In the genomic region with DNA sequence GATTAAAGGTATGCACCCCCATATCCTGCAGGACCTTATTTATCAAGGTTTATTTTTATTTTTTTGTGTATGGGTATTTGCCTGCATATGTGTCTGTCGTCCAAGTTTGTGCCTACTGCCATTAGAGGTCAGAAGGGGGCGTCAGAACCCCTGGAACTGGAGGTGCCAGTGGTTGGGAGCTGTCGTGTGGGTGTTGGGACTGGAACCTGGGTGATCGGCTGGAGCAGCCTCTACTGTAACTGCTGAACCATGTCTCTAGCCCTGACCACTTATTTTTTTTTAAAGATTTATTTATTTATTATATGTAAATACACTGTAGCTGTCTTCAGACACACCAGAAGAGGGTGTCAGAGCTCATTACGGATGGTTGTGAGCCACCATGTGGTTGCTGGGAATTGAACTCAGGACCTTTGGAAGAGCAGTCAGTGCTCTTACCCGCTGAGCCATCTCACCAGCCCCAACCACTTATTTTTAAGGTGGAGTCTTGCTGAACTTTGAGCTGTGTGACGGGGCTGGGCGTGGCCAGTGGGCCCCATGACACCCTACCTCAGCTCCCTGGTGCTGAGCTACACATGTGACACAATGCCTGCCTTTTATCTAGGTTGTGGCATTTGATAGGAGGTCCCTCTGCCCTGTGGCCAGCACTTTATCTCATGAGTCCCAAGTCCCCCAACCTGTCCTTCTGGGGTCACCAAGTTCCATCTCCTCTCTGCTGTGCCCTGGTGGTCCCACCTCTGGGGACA, we compare ENCODE assay signal across 15 mouse cellular contexts. TPM values are rescaled to one million over a fixed set of nuclear protein-coding genes. Genes with fewer than 3 reads are reported as not detected.
DNase-seq lines count a peak whose midpoint lies in the region; ATAC-seq and TF ChIP-seq lines count a peak whose summit lies in the region.
"Had no signal": no experiment of that assay in that cellular context is flagged by ENCODE, and none has a peak within 500 bp of the region (broad histone marks: within the 10 kb centered on the region; RNA-seq: fewer than 3 reads in every experiment).

No protein-coding gene starts in this region.

- no peak overlapping the region for H3K9ac ChIP-seq in hindbrain, embryonic 15.5 days
- no peak overlapping the region for H3K9ac ChIP-seq in hindbrain, embryonic 14.5 days
- H3K9ac ChIP-seq in intestine, embryonic 15.5 days: no peak overlapping the region
- H3K9ac ChIP-seq in midbrain, postnatal 0 days (replicated peaks; ENCODE audit: low read length, poor library complexity, severe bottlenecking): no peak overlapping the region

- DNase-seq in hindbrain, embryonic 14.5 days (ENCODE audit: low spot score): no peak
- DNase-seq in midbrain, postnatal 0 days (ENCODE audit: low spot score): no peak
- no peak for DNase-seq in embryo, embryonic 10.5 days (ENCODE audit: low spot score)
- no peak for DNase-seq in urinary bladder, postnatal 36 days (ENCODE audit: low spot score in 2 of 2)
- no peak for DNase-seq in cerebellum, adult 11 months
- DNase-seq: cerebellum, adult 18-20 months had no signal

- H3K9me3 ChIP-seq in hindbrain, embryonic 15.5 days: no peaks in the 10 kb centered on the region
- H3K9me3 ChIP-seq in hindbrain, embryonic 14.5 days (ENCODE audit: control insufficient read depth, low read length): no peaks in the 10 kb centered on the region
- no peaks in the 10 kb centered on the region for H3K9me3 ChIP-seq in intestine, embryonic 15.5 days
- H3K9me3 ChIP-seq in midbrain, postnatal 0 days (ENCODE audit: low read length): no peaks in the 10 kb centered on the region

- ATAC-seq in hindbrain, embryonic 15.5 days (ENCODE audit: low FRiP score, low read depth): peak; percentile 28; the same call in 1 of the 2 replicates
- ATAC-seq in hindbrain, embryonic 14.5 days (ENCODE audit: low FRiP score): no peak
- peak; percentile 68 for ATAC-seq in common myeloid progenitor, adult 5-6 weeks (replicated peaks; ENCODE audit: low read depth, poor library complexity, severe bottlenecking)
- peak; percentile 91 for ATAC-seq in intestine, embryonic 15.5 days
- peak; percentile 5; the same call in 1 of the 2 replicates for ATAC-seq in midbrain, postnatal 0 days (ENCODE audit: low FRiP score)
- ATAC-seq: inflammation-experienced regulatory T-cells, adult 6 months had no signal

- no peaks in the 10 kb centered on the region for H3K4me1 ChIP-seq in hindbrain, embryonic 15.5 days (replicated peaks)
- H3K4me1 ChIP-seq in hindbrain, embryonic 14.5 days (replicated peaks; ENCODE audit: control insufficient read depth, insufficient read depth, low read length): no peaks in the 10 kb centered on the region
- no peaks in the 10 kb centered on the region for H3K4me1 ChIP-seq in intestine, embryonic 15.5 days (replicated peaks)
- H3K4me1 ChIP-seq in midbrain, postnatal 0 days (ENCODE audit: insufficient read depth, low read length): no peaks in the 10 kb centered on the region

- no peaks in the 10 kb centered on the region for H3K27me3 ChIP-seq in hindbrain, embryonic 15.5 days
- H3K27me3 ChIP-seq in hindbrain, embryonic 14.5 days (ENCODE audit: control insufficient read depth, insufficient read depth, low read length): no peaks in the 10 kb centered on the region
- no peaks in the 10 kb centered on the region for H3K27me3 ChIP-seq in intestine, embryonic 15.5 days (replicated peaks)
- H3K27me3 ChIP-seq in midbrain, postnatal 0 days (ENCODE audit: insufficient read depth, low read length): no peaks in the 10 kb centered on the region

- no peak overlapping the region for H3K4me2 ChIP-seq in hindbrain, embryonic 15.5 days
- no peak overlapping the region for H3K4me2 ChIP-seq in hindbrain, embryonic 14.5 days (replicated peaks)
- H3K4me2 ChIP-seq in intestine, embryonic 15.5 days (replicated peaks): no peak overlapping the region
- H3K4me2 ChIP-seq in midbrain, postnatal 0 days (ENCODE audit: low read depth, low read length, poor library complexity, severe bottlenecking): no peak overlapping the region

- H3K4me3 ChIP-seq in hindbrain, embryonic 15.5 days: no peak overlapping the region
- H3K4me3 ChIP-seq in hindbrain, embryonic 14.5 days (replicated peaks; ENCODE audit: low read length): no peak overlapping the region
- no peak overlapping the region for H3K4me3 ChIP-seq in intestine, embryonic 15.5 days (replicated peaks)
- no peak overlapping the region for H3K4me3 ChIP-seq in midbrain, postnatal 0 days (ENCODE audit: low read depth, low read length)

- 67% methylated on average over 8 of the region's 8 CpGs for WGBS in hindbrain, embryonic 15.5 days
- WGBS in hindbrain, embryonic 14.5 days: 72% methylated on average over 8 of the region's 8 CpGs
- WGBS in intestine, embryonic 15.5 days: 60% methylated on average over 8 of the region's 8 CpGs
- 72% methylated on average over 8 of the region's 8 CpGs for WGBS in midbrain, postnatal 0 days

- H3K36me3 ChIP-seq in hindbrain, embryonic 15.5 days: peaks cover 26% of the 10 kb centered on the region
- peaks cover 30% of the 10 kb centered on the region for H3K36me3 ChIP-seq in hindbrain, embryonic 14.5 days (replicated peaks; ENCODE audit: control insufficient read depth, insufficient read depth)
- H3K36me3 ChIP-seq in intestine, embryonic 15.5 days: no peaks in the 10 kb centered on the region
- H3K36me3 ChIP-seq in midbrain, postnatal 0 days (ENCODE audit: insufficient read depth, low read length): peaks cover 27% of the 10 kb centered on the region

- H3K27ac ChIP-seq in hindbrain, embryonic 15.5 days (replicated peaks): no peak overlapping the region
- no peak overlapping the region for H3K27ac ChIP-seq in hindbrain, embryonic 14.5 days
- H3K27ac ChIP-seq in intestine, embryonic 15.5 days: peak overlapping the region; percentile 11; the same call in 1 of the 2 replicates
- 0 out of 2 replicates have a peak overlapping the region, but pooled peaks have one; percentile 51 for H3K27ac ChIP-seq in midbrain, postnatal 0 days (ENCODE audit: low read depth, low read length)

- TF ChIP-seq CTCF in midbrain, postnatal 0 days (IDR thresholded peaks at IDR 0.05): peak; percentile 15; the same call in 1 of the 2 replicates

RNA-seq across cellular contexts. Expression of a gene that starts 1.3 kb away (rescaled TPM):
- 0.10 TPM in 1 of 2 replicates, not detected in the other for polyA plus RNA-seq in hindbrain, embryonic 15.5 days (2015; fragmentation: Nextera tagmentation; extraction: Ambion mirVana)
- polyA plus RNA-seq in hindbrain, embryonic 14.5 days (2014; fragmentation: Nextera tagmentation; extraction: Ambion mirVana): 0.14 TPM in 1 of 2 replicates, not detected in the other
- total RNA-seq in common myeloid progenitor, adult 5-6 weeks (2017): not detected in 2 replicates
- 0.14 TPM in 1 of 2 replicates, not detected in the other for polyA plus RNA-seq in intestine, embryonic 15.5 days (2015; fragmentation: Nextera tagmentation; extraction: Ambion mirVana)
- not detected in 2 replicates for total RNA-seq in midbrain, postnatal 0 days (2014; rRNA removed)
- polyA plus RNA-seq in midbrain, postnatal 0 days (2015; fragmentation: Nextera tagmentation; extraction: Ambion mirVana): 0.14 TPM in 1 of 2 replicates, not detected in the other
- total RNA-seq: ES-E14; left cerebral cortex, adult 18-20 months had no signal

RNA-seq across cellular contexts. Expression of a gene that starts 19.5 kb away (rescaled TPM):
- 0.13 and 0.31 TPM in 2 replicates for polyA plus RNA-seq in hindbrain, embryonic 15.5 days (2015; fragmentation: Nextera tagmentation; extraction: Ambion mirVana)
- polyA plus RNA-seq in hindbrain, embryonic 14.5 days (2014; fragmentation: Nextera tagmentation; extraction: Ambion mirVana): 0.33 TPM in 1 of 2 replicates, not detected in the other
- total RNA-seq in common myeloid progenitor, adult 5-6 weeks (2017): not detected in 2 replicates
- polyA plus RNA-seq in intestine, embryonic 15.5 days (2015; fragmentation: Nextera tagmentation; extraction: Ambion mirVana): 0.13 and 0.15 TPM in 2 replicates
- not detected in 2 replicates for total RNA-seq in midbrain, postnatal 0 days (2014; rRNA removed)
- not detected in 2 replicates for polyA plus RNA-seq in midbrain, postnatal 0 days (2015; fragmentation: Nextera tagmentation; extraction: Ambion mirVana)
- total RNA-seq: left cerebral cortex, adult 18-20 months had no signal
- polyA plus RNA-seq: embryonic facial prominence, embryonic 14.5 days; frontal cortex, adult 2 months; inflammation-experienced regulatory T-cells, adult 6 months had no signal

RNA-seq across cellular contexts. Expression of a gene that starts 20.3 kb away (rescaled TPM):
- 69.7 and 70.1 TPM in 2 replicates for polyA plus RNA-seq in hindbrain, embryonic 15.5 days (2015; fragmentation: Nextera tagmentation; extraction: Ambion mirVana)
- 68.2 and 76.7 TPM in 2 replicates for polyA plus RNA-seq in hindbrain, embryonic 14.5 days (2014; fragmentation: Nextera tagmentation; extraction: Ambion mirVana)
- 14.3 and 29.8 TPM in 2 replicates for total RNA-seq in common myeloid progenitor, adult 5-6 weeks (2017)
- polyA plus RNA-seq in intestine, embryonic 15.5 days (2015; fragmentation: Nextera tagmentation; extraction: Ambion mirVana): 56.6 and 62.7 TPM in 2 replicates
- 56.7 and 88.8 TPM in 2 replicates for total RNA-seq in midbrain, postnatal 0 days (2014; rRNA removed)
- polyA plus RNA-seq in midbrain, postnatal 0 days (2015; fragmentation: Nextera tagmentation; extraction: Ambion mirVana): 59.1 and 60.9 TPM in 2 replicates

RNA-seq across cellular contexts. Expression of a gene that starts 26.7 kb away (rescaled TPM):
- 532 and 536 TPM in 2 replicates for polyA plus RNA-seq in hindbrain, embryonic 15.5 days (2015; fragmentation: Nextera tagmentation; extraction: Ambion mirVana)
- 413 and 447 TPM in 2 replicates for polyA plus RNA-seq in hindbrain, embryonic 14.5 days (2014; fragmentation: Nextera tagmentation; extraction: Ambion mirVana)
- 1,623 and 1,948 TPM in 2 replicates for total RNA-seq in common myeloid progenitor, adult 5-6 weeks (2017)
- 515 and 540 TPM in 2 replicates for polyA plus RNA-seq in intestine, embryonic 15.5 days (2015; fragmentation: Nextera tagmentation; extraction: Ambion mirVana)
- total RNA-seq in midbrain, postnatal 0 days (2014; rRNA removed): 2,062 and 2,304 TPM in 2 replicates
- 440 and 459 TPM in 2 replicates for polyA plus RNA-seq in midbrain, postnatal 0 days (2015; fragmentation: Nextera tagmentation; extraction: Ambion mirVana)

RNA-seq across cellular contexts. Expression of a gene that starts 27.5 kb away (rescaled TPM):
- polyA plus RNA-seq in hindbrain, embryonic 15.5 days (2015; fragmentation: Nextera tagmentation; extraction: Ambion mirVana): 80.6 and 85.5 TPM in 2 replicates
- polyA plus RNA-seq in hindbrain, embryonic 14.5 days (2014; fragmentation: Nextera tagmentation; extraction: Ambion mirVana): 80.2 and 83.1 TPM in 2 replicates
- not detected in 2 replicates for total RNA-seq in common myeloid progenitor, adult 5-6 weeks (2017)
- 1.7 TPM in 2 replicates for polyA plus RNA-seq in intestine, embryonic 15.5 days (2015; fragmentation: Nextera tagmentation; extraction: Ambion mirVana)
- total RNA-seq in midbrain, postnatal 0 days (2014; rRNA removed): 195 and 200 TPM in 2 replicates
- polyA plus RNA-seq in midbrain, postnatal 0 days (2015; fragmentation: Nextera tagmentation; extraction: Ambion mirVana): 91.4 and 94.1 TPM in 2 replicates
- polyA plus RNA-seq: lung, postnatal 0 days had no signal

Comparison
In these comparisons a context has a peak if more than half of its experiments do, and no peak if none do; other contexts are left out.
1. H3K27ac ChIP-seq: peak in intestine, embryonic 15.5 days (single experiment) and midbrain, postnatal 0 days (single experiment); none in hindbrain, embryonic 15.5 days (single experiment) and hindbrain, embryonic 14.5 days (single experiment).